Mouse (Mus musculus) lung, postnatal 0 days (tissue): ENCODE data around the gene Susd4.

Experiments
- CTCF ChIP-seq: IDR thresholded peaks from 2 replicates; pipeline ENCODE4 v1.5.1; 2016; ENCODE audit warnings: antibody characterized with exemption, mild to moderate bottlenecking
- EP300 ChIP-seq: IDR thresholded peaks from 2 replicates; pipeline ENCODE4 v1.6.1; 2016; ENCODE audit warnings: antibody characterized with exemption, mild to moderate bottlenecking, control low read depth

DNA sequence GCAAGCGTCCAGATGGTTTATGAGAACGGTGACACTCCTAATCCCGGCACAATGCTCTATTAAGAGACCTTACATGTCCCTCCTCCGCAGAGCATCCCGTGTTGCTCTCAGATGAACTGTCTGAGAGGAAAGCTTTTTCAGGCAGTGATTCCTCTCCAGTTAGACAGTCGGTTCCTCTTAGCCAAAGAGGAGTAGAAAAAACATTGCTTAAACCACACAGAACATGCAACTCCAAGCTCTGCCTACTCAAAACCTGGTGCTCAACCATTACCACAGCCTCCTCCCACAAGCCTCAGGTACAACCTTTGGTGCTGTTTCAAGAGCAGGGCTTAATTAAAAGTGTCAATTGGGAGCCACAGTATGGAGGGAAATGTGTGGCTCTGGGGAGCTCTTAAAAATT is 74.4 kb downstream of the Susd4 start:
- no peak for TF ChIP-seq EP300
- no peak for TF ChIP-seq CTCF
